In the genomic region with DNA sequence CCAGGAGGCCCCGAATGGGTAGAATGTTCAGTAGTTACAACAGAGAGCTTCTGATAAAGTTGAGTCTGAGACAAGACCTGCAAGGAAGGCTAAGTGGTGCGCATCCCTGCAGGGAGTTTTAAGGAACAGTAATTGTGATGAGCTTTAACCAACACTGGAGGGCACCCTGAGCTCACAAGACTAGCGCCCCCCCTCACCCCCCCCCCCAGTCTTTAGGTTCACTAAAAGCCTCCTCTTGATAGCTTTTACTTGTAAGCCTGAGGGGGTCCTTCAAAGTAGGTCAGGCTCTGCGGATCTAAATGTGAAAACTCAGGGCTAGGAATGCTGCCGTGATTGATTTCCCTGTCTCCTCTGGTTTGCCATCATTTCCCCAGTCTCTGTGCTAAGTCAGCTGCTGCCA, we compare ENCODE assay signal across 13 mouse cellular contexts.
DNase-seq lines count a peak whose midpoint lies in the region; ATAC-seq and TF ChIP-seq lines count a peak whose summit lies in the region.
"Had no signal": no experiment of that assay in that cellular context is flagged by ENCODE, and none has a peak within 500 bp of the region (broad histone marks: within the 10 kb centered on the region; RNA-seq: fewer than 3 reads in every experiment).

No protein-coding gene starts in this region.

- WGBS in forebrain, embryonic 15.5 days: 36% methylated on average over 5 of the region's 5 CpGs
- WGBS in forebrain, embryonic 10.5 days: 44% methylated on average over 5 of the region's 5 CpGs
- WGBS in lung, embryonic 14.5 days: 23% methylated on average over 5 of the region's 5 CpGs

- no peak for DNase-seq in forebrain, embryonic 10.5 days (ENCODE audit: extremely low spot score, low spot score)
- DNase-seq in lung, embryonic 14.5 days: peak; percentile 20
- no peak for DNase-seq in lung, postnatal 10 days
- peak; percentile 67 for DNase-seq in brain, embryonic 14.5 days (ENCODE audit: low read depth)
- peak; percentile 64 for DNase-seq in retina, embryonic 14.5 days (ENCODE audit: low spot score)
- DNase-seq in urinary bladder, postnatal 4 days (ENCODE audit: low spot score in 2 of 2): no peak
- DNase-seq in left cerebral cortex, postnatal 4 days: no peak
- DNase-seq: gastrocnemius, postnatal 25 days; heart, postnatal 10 days; lung, adult 18-20 months had no signal

- no peaks in the 10 kb centered on the region for H3K36me3 ChIP-seq in forebrain, embryonic 15.5 days
- no peaks in the 10 kb centered on the region for H3K36me3 ChIP-seq in forebrain, embryonic 10.5 days (replicated peaks)
- no peaks in the 10 kb centered on the region for H3K36me3 ChIP-seq in lung, embryonic 14.5 days (ENCODE audit: insufficient read depth)
- H3K36me3 ChIP-seq: embryonic facial prominence, embryonic 15.5 days; stomach, embryonic 15.5 days had no signal

- H3K27ac ChIP-seq in forebrain, embryonic 15.5 days (replicated peaks): no peak overlapping the region
- H3K27ac ChIP-seq in forebrain, embryonic 10.5 days: no peak overlapping the region
- no peak overlapping the region for H3K27ac ChIP-seq in lung, embryonic 14.5 days (ENCODE audit: low read depth)
- H3K27ac ChIP-seq: embryonic facial prominence, embryonic 15.5 days; stomach, embryonic 15.5 days had no signal

- intact Hi-C loops in left cerebral cortex, postnatal 4 days (cut with DNase I): no loop called here

- no peaks in the 10 kb centered on the region for H3K4me1 ChIP-seq in forebrain, embryonic 15.5 days
- H3K4me1 ChIP-seq in forebrain, embryonic 10.5 days: 0 out of 2 replicates have a peak, but pooled peaks cover 3% of the 10 kb centered on the region
- H3K4me1 ChIP-seq in lung, embryonic 14.5 days (ENCODE audit: insufficient read depth): no peaks in the 10 kb centered on the region
- H3K4me1 ChIP-seq: embryonic facial prominence, embryonic 15.5 days; stomach, embryonic 15.5 days had no signal

- H3K9me3 ChIP-seq in forebrain, embryonic 15.5 days: no peaks in the 10 kb centered on the region
- no peaks in the 10 kb centered on the region for H3K9me3 ChIP-seq in forebrain, embryonic 10.5 days
- H3K9me3 ChIP-seq in lung, embryonic 14.5 days (ENCODE audit: low read depth, low read length): no peaks in the 10 kb centered on the region
- H3K9me3 ChIP-seq: embryonic facial prominence, embryonic 15.5 days; stomach, embryonic 15.5 days had no signal

- no peaks in the 10 kb centered on the region for H3K27me3 ChIP-seq in forebrain, embryonic 15.5 days
- no peaks in the 10 kb centered on the region; the same call in none of the 2 replicates for H3K27me3 ChIP-seq in forebrain, embryonic 10.5 days (ENCODE audit: poor library complexity, severe bottlenecking)
- H3K27me3 ChIP-seq in lung, embryonic 14.5 days (ENCODE audit: insufficient read depth, low read length): no peaks in the 10 kb centered on the region
- H3K27me3 ChIP-seq: embryonic facial prominence, embryonic 15.5 days; stomach, embryonic 15.5 days had no signal

- no peak overlapping the region for H3K4me3 ChIP-seq in forebrain, embryonic 15.5 days
- H3K4me3 ChIP-seq in forebrain, embryonic 10.5 days: no peak overlapping the region
- H3K4me3 ChIP-seq in lung, embryonic 14.5 days (ENCODE audit: low read depth, low read length): no peak overlapping the region
- H3K4me3 ChIP-seq: embryonic facial prominence, embryonic 15.5 days; stomach, embryonic 15.5 days had no signal

- ATAC-seq in forebrain, embryonic 15.5 days (replicated peaks): peak; percentile 39; the same call in 1 of the 2 replicates
- ATAC-seq in lung, embryonic 14.5 days (ENCODE audit: insufficient read depth): peak; percentile 31; the same call in 1 of the 2 replicates

- H3K4me2 ChIP-seq in forebrain, embryonic 15.5 days (replicated peaks): no peak overlapping the region
- H3K4me2 ChIP-seq in lung, embryonic 14.5 days: no peak overlapping the region
- H3K4me2 ChIP-seq: embryonic facial prominence, embryonic 15.5 days; stomach, embryonic 15.5 days had no signal

- peak; percentile 28; the same call in 1 of the 2 replicates for TF ChIP-seq CTCF in lung, embryonic 14.5 days (IDR thresholded peaks at IDR 0.05; ENCODE audit: low read depth)
- peak; percentile 39; the same call in 1 of the 2 replicates for TF ChIP-seq CTCF in brain, embryonic 14.5 days (IDR thresholded peaks at IDR 0.05; ENCODE audit: borderline replicate concordance, extremely low read depth, insufficient read depth, insufficient read length)

- TF ChIP-seq POLR2A in brain, embryonic 14.5 days (IDR thresholded peaks at IDR 0.05; ENCODE audit: borderline replicate concordance, extremely low read depth, insufficient read depth, insufficient read length, poor library complexity, severe bottlenecking): no peak

- no peak overlapping the region for H3K9ac ChIP-seq in forebrain, embryonic 15.5 days (replicated peaks)
- H3K9ac ChIP-seq in lung, embryonic 14.5 days: no peak overlapping the region
- H3K9ac ChIP-seq: embryonic facial prominence, embryonic 15.5 days; stomach, embryonic 15.5 days had no signal

Comparison
In these comparisons a context has a peak if more than half of its experiments do, and no peak if none do; other contexts are left out.
1. DNase-seq: peak in lung, embryonic 14.5 days (single experiment), brain, embryonic 14.5 days (single experiment) and retina, embryonic 14.5 days (single experiment); none in forebrain, embryonic 10.5 days (single experiment), lung, postnatal 10 days (single experiment), urinary bladder, postnatal 4 days (0 of 2) and left cerebral cortex, postnatal 4 days (single experiment).